Mouse (Mus musculus) colon, adult 2 months (tissue): Measurements from ENCODE around the gene Cyp2a12. TPM values are rescaled to one million over a fixed set of nuclear protein-coding genes. Genes with fewer than 3 reads are reported as not detected.

Source experiments
- polyA plus RNA-seq: library from polyadenylated mRNA; depleted of rRNA; stranded (reverse); fragments of >200 nt; gene quantifications from 2 replicates; pipeline ENCODE4 v1.2.3, GENCODE M21; 2012; rRNA removed

The Cyp2a12 gene
- polyA plus RNA-seq: not detected in 2 replicates

DNA sequence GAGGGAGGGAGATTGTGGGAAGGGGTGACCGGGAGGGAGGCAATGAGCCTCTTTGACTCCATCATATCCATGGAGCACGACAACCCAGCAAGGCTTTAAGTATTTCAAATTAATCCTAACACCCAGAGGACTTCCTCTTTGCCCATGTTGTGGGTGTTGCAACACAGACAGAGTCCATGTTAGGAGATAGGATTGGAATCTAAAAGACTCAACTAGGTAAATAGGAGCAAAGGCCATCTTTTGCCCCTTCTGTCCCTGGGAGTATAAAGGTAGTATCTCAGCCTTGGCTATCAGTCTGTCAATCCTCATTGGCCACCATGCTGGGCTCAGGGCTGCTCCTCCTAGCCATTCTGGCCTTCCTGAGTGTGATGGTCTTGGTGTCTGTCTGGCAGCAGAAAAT is at the start of gene Cyp2a12:
Gene Cyp2a12 (plus strand): TSS at position 293 of the 400 bp plus-strand sequence.

Other genes starting within 250 kb of the Cyp2a12 start
- gene Cyp2g1, start 220.2 kb upstream of the Cyp2a12 start, polyA plus RNA-seq: not detected in 2 replicates
- gene Cyp2a5, start 193.8 kb upstream of the Cyp2a12 start, polyA plus RNA-seq: not detected in 2 replicates
- not detected in 2 replicates for gene Cyp2a22, start 89.7 kb upstream of the Cyp2a12 start, polyA plus RNA-seq
- gene Cyp2f2, start 90.8 kb downstream of the Cyp2a12 start, polyA plus RNA-seq: 32.1 and 42.8 TPM in 2 replicates
- not detected in 2 replicates for gene Cyp2t4, start 124.6 kb downstream of the Cyp2a12 start, polyA plus RNA-seq
- gene Egln2, start 137.7 kb downstream of the Cyp2a12 start, polyA plus RNA-seq: 114 and 122 TPM in 2 replicates
- 75.7 and 89.8 TPM in 2 replicates for gene Rab4b, start 149.8 kb downstream of the Cyp2a12 start, polyA plus RNA-seq
- gene Gm21983, start 152.0 kb downstream of the Cyp2a12 start, polyA plus RNA-seq: not detected in 2 replicates
- gene Mia, start 152.1 kb downstream of the Cyp2a12 start, polyA plus RNA-seq: 13.2 and 15.1 TPM in 2 replicates
- gene BC024978, start 166.7 kb downstream of the Cyp2a12 start, polyA plus RNA-seq: 12.1 and 14.1 TPM in 2 replicates
- gene Snrpa, start 167.2 kb downstream of the Cyp2a12 start, polyA plus RNA-seq: 143 and 174 TPM in 2 replicates
- 30.0 and 32.5 TPM in 2 replicates for gene Itpkc, start 199.6 kb downstream of the Cyp2a12 start, polyA plus RNA-seq
- 45.7 and 55.4 TPM in 2 replicates for gene Coq8b, start 203.9 kb downstream of the Cyp2a12 start, polyA plus RNA-seq
- gene Numbl, start 229.4 kb downstream of the Cyp2a12 start, polyA plus RNA-seq: 24.9 and 26.6 TPM in 2 replicates